Mouse (Mus musculus) stomach, embryonic 14.5 days (tissue): ENCODE results near the gene Gimap4. TPM values are rescaled to one million over a fixed set of nuclear protein-coding genes. Genes with fewer than 3 reads are reported as not detected.

Source experiments
- ATAC-seq: fragments of 200-750 bp; cut with Nextera tagmentation; 2 replicates; pipeline ENCODE4 v1.8.0; 2017; ENCODE audit warnings: low read depth, moderate TSS enrichment; ENCODE audit not compliant: insufficient number of reproducible peaks, insufficient read depth, low FRiP score
- H3K27ac ChIP-seq: fragments of 300-500 bp; sonication (generic); 2 replicates; pipeline ENCODE4 v1.5.1; 2014; ENCODE audit warnings: mild to moderate bottlenecking, low read length, moderate library complexity, mixed read lengths
- H3K27me3 ChIP-seq: fragments of 300-500 bp; sonication (generic); 2 replicates; pipeline ENCODE4 v1.6.1; 2014; ENCODE audit warnings: low read length, control low read depth, mixed read lengths; ENCODE audit not compliant: control insufficient read depth, insufficient read depth
- H3K36me3 ChIP-seq: fragments of 300-500 bp; sonication (generic); 2 replicates; pipeline ENCODE4 v1.6.1; 2014; ENCODE audit warnings: mild to moderate bottlenecking, control low read depth, low read length, moderate library complexity, mixed read lengths; ENCODE audit not compliant: control insufficient read depth, insufficient read depth
- H3K4me1 ChIP-seq: fragments of 300-500 bp; sonication (generic); 2 replicates; pipeline ENCODE4 v1.6.1; 2014; ENCODE audit warnings: low read length, control low read depth, mixed read lengths; ENCODE audit not compliant: control insufficient read depth, insufficient read depth
- H3K4me2 ChIP-seq: fragments of 300-500 bp; sonication (generic); replicated peaks from 2 replicates; pipeline ENCODE4 v1.6.1; 2014; ENCODE audit warnings: low read depth, low read length, control low read depth
- H3K4me3 ChIP-seq: fragments of 300-500 bp; sonication (generic); 2 replicates; pipeline ENCODE4 v1.5.1; 2014; ENCODE audit warnings: low read depth, low read length, control low read depth
- H3K9ac ChIP-seq: fragments of 300-500 bp; sonication (generic); replicated peaks from 2 replicates; pipeline ENCODE4 v1.6.1; 2014; ENCODE audit warnings: low read depth, mild to moderate bottlenecking, control low read depth, low read length, moderate library complexity, mixed read lengths
- H3K9me3 ChIP-seq: fragments of 300-500 bp; sonication (generic); 2 replicates; pipeline ENCODE4 v1.6.1; 2016; ENCODE audit warnings: low read depth, low read length, control low read depth; ENCODE audit not compliant: control insufficient read depth
- WGBS: fragments of 180-500 bp; shearing (Covaris S2); extraction: QIAGEN DNeasy Blood & Tissue Kit; methylation state at CpG from one replicate; pipeline ENCODE4 v1.1.7; 2014; 5-methylcytosine and 5-hydroxymethylcytosine counted together
- polyA plus RNA-seq: library from polyadenylated mRNA; unstranded; fragments of >200 nt; fragmentation: Nextera tagmentation; extraction: Ambion mirVana; gene quantifications from 2 replicates; pipeline ENCODE4 v1.2.1, GENCODE M21; 2014

Gene Gimap4
- polyA plus RNA-seq, 1 experiment from 2014 or later, result 17.5 TPM

- no peak overlapping the region for H3K9ac ChIP-seq
- H3K36me3 ChIP-seq, result no peaks in the 10 kb centered on the region
- no peak overlapping the region for H3K4me2 ChIP-seq
- no peak overlapping the region for H3K27ac ChIP-seq
- H3K9me3 ChIP-seq, result no peaks in the 10 kb centered on the region
- H3K27me3 ChIP-seq, result no peaks in the 10 kb centered on the region
- no peak for ATAC-seq
- H3K4me1 ChIP-seq, result no peaks in the 10 kb centered on the region
- H3K4me3 ChIP-seq, result no peak overlapping the region
These were observed 16.3 kb upstream of the Gimap4 start for GRCm38 (mm10) chr6:48668022-48668421.

- 55% methylated on average over 2 of the region's 2 CpGs for WGBS
- Histone ChIP-seq H3K9ac (no peak overlapping the region), H3K4me2 (no peak overlapping the region), H3K4me1 (no peaks in the 10 kb centered on the region), H3K27me3 (no peaks in the 10 kb centered on the region), H3K27ac (no peak overlapping the region), H3K9me3 (no peaks in the 10 kb centered on the region), H3K4me3 (no peak overlapping the region), H3K36me3 (no peaks in the 10 kb centered on the region)
- no peak for ATAC-seq
These were observed 14.8 kb upstream of the Gimap4 start for GRCm38 (mm10) chr6:48669446-48669969.

GRCm38 (mm10) chr6:48674291-48675058, 9.9 kb upstream of the Gimap4 start:
- no peaks in the 10 kb centered on the region for H3K9me3 ChIP-seq
- 94% methylated on average over 9 of the region's 9 CpGs for WGBS
- no peak overlapping the region for H3K27ac ChIP-seq
- H3K27me3 ChIP-seq, result no peaks in the 10 kb centered on the region
- H3K9ac ChIP-seq, result no peak overlapping the region
- H3K36me3 ChIP-seq, result no peaks in the 10 kb centered on the region
- no peak for ATAC-seq
- H3K4me1 ChIP-seq, result 0 out of 2 replicates have a peak, but pooled peaks cover 2% of the 10 kb centered on the region
- no peak overlapping the region for H3K4me3 ChIP-seq
- H3K4me2 ChIP-seq, result no peak overlapping the region

- 0 out of 2 replicates have a peak, but pooled peaks cover 2% of the 10 kb centered on the region for H3K4me1 ChIP-seq
- peak overlapping the region; percentile 36 for H3K4me2 ChIP-seq
- no peaks in the 10 kb centered on the region for H3K36me3 ChIP-seq
- H3K4me3 ChIP-seq, result peak overlapping the region; percentile 26
- 41% methylated on average over 10 of the region's 10 CpGs for WGBS
- no peak overlapping the region; the same call in 1 of the 2 replicates for H3K27ac ChIP-seq
- no peaks in the 10 kb centered on the region for H3K9me3 ChIP-seq
- ATAC-seq, result no peak
- no peak overlapping the region for H3K9ac ChIP-seq
- no peaks in the 10 kb centered on the region for H3K27me3 ChIP-seq
These were observed 8.9 kb upstream of the Gimap4 start for GRCm38 (mm10) chr6:48675400-48675930.

GRCm38 (mm10) chr6:48675931-48676859, 8.2 kb upstream of the Gimap4 start, which contains the start of gene Gimap9:
Gene Gimap9 (plus strand): TSS chr6:48676129.
- Histone ChIP-seq H3K4me2 (peak within 1 kb of the TSS; percentile 36), H3K4me3 (peak within 1 kb of the TSS; percentile 26), H3K27ac (no peak within 1 kb of the TSS; the same call in 1 of the 2 replicates), H3K9me3 (no peaks in the 10 kb centered on the region), H3K27me3 (no peaks in the 10 kb centered on the region), H3K9ac (no peak within 1 kb of the TSS), H3K36me3 (no peaks in the 10 kb centered on the region), H3K4me1 (0 out of 2 replicates have a peak, but pooled peaks cover 2% of the 10 kb centered on the region)
- 29% methylated on average over 13 of the region's 13 CpGs for WGBS
- no peak for ATAC-seq

- Histone ChIP-seq H3K4me3 (no peak overlapping the region), H3K27me3 (no peaks in the 10 kb centered on the region), H3K36me3 (no peaks in the 10 kb centered on the region), H3K9ac (no peak overlapping the region), H3K27ac (no peak overlapping the region), H3K4me1 (0 out of 2 replicates have a peak, but pooled peaks cover 2% of the 10 kb centered on the region), H3K4me2 (peak overlapping the region; percentile 36; the same call in 1 of the 2 replicates), H3K9me3 (no peaks in the 10 kb centered on the region)
- no peak for ATAC-seq
- WGBS, result 83% methylated on average over 5 of the region's 5 CpGs
These were observed 7.4 kb upstream of the Gimap4 start for GRCm38 (mm10) chr6:48676860-48677415.

- Histone ChIP-seq H3K4me3 (no peak overlapping the region), H3K27me3 (no peaks in the 10 kb centered on the region), H3K4me2 (no peak overlapping the region), H3K9ac (no peak overlapping the region), H3K36me3 (no peaks in the 10 kb centered on the region), H3K9me3 (no peaks in the 10 kb centered on the region), H3K27ac (no peak overlapping the region), H3K4me1 (0 out of 2 replicates have a peak, but pooled peaks cover 2% of the 10 kb centered on the region)
- no peak for ATAC-seq
- 91% methylated on average over 17 of the region's 17 CpGs for WGBS
These were observed 6.6 kb upstream of the Gimap4 start for GRCm38 (mm10) chr6:48677492-48678345.
